Mouse (Mus musculus): Measurements from ENCODE around the gene Gm11127.
"Not testable (repeated sequence)": the region's sequence is repeated elsewhere in the genome, so short reads cannot be mapped to it uniquely, and the experiment has no call there.

Gm11127 gene

GRCm38 (mm10) chr17:36058362-36058761 lies at the start of gene Gm11127:
Gene Gm11127 (minus strand): TSS chr17:36058371.
- DNase-seq, result not testable (repeated sequence)

- DNase-seq, result not testable (repeated sequence)
These were observed 43.9 kb upstream of the Gm11127 start for GRCm38 (mm10) chr17:36102091-36102490.

DNA sequence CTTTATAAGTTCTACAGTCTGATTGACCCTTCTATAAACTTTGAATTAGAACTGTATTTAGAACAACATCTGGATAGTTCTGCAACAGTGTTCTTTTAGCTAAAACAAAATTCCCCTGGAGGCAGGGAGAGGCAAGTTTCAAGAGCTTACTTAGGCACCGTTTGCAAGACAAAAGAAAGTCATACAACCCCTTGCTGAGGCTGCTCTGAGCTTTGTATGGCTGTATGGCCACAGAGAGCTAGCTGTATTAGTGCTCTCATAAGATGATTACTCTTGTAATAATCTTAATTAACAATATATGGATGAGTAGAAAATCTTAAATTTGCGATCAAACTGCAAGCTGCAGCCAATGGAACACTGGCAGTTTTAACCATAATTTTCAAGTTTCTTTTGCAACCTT lies 41.4 kb upstream of the Gm11127 start:
- not testable (repeated sequence) for DNase-seq

DNA sequence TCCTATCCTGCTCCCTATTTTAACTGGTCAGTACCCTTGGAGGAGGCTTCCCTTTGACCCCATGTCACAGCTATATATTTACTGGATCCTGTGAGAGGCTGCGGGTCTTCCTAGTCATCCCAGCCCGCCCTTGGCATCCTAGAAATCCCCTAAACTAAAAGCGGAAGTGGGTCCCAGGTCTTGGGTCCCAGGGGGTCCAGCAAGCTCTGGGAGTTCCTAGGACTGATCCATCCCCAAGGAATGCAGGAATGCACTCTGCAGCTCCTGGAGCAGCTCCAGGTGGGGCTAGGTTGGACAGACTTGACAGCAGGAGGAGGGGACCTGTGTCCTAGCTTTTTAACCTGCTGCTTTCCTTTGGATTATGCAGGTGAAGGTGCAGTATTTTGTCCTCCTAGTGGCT lies 35.8 kb upstream of the Gm11127 start:
- DNase-seq, result no peak

- DNase-seq, result not testable (repeated sequence)
These were observed 34.3 kb upstream of the Gm11127 start for GRCm38 (mm10) chr17:36092520-36092919.

DNA sequence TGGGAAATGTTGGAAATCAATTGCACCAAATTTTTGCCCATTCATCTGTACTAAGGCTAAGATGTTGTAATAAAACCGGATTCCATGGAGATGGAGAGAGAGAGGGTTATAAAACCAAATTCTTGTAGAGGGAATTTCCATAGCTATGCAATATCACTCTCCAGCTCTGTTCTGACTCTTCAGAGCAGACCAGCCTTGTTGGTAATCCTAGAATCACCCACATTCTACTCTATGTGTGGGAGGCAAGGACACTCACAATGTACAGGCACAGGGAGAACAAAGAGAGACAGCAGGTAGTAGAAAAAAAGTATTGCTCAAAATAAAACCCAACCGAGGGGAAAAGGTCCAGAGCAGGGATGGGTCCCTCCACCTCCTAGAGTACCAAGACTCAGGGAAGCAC lies 33.8 kb upstream of the Gm11127 start:
- DNase-seq, result not testable (repeated sequence)

GRCm38 (mm10) chr17:36085976-36086375 lies 27.8 kb upstream of the Gm11127 start:
- not testable (repeated sequence) for DNase-seq

- no peak for DNase-seq
These were observed 25.8 kb upstream of the Gm11127 start for GRCm38 (mm10) chr17:36083870-36084451.

GRCm38 (mm10) chr17:36083266-36083869 lies 25.2 kb upstream of the Gm11127 start:
- DNase-seq, result no peak

DNA sequence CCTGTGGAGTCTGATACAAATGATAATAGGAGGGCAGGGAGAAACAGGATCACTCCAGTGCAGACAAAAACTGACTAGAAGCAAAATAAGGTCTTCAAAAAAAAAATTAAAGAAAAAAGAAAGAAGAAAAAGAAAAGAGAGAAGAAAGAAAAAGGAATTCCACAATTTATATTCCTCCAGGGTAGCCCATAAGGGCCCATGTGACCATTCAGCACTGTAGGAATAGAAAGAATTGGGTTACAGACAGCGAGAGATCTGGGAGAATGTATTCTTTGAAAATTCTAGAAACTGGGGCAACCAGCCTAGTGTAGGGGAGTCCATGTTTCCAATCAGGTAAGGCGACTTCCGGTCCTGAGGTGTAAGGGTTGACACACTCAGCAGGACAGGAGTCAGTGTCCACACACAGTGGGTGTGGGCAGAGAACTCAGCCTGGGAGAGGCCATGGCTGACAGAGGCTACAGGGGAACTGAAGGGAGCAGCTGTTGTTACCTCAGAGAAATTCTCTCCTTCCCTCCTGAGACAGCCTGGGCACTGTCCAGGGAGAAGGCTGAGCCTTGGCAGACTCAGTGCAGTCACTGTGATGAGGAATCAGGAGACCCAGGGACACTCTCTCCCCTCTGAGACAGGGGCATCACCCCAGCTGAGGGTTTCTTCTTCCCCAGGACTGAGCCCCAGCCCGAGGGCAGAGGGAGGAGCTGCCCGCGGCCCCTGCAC lies 24.5 kb upstream of the Gm11127 start:
- not testable (repeated sequence) for DNase-seq

DNA sequence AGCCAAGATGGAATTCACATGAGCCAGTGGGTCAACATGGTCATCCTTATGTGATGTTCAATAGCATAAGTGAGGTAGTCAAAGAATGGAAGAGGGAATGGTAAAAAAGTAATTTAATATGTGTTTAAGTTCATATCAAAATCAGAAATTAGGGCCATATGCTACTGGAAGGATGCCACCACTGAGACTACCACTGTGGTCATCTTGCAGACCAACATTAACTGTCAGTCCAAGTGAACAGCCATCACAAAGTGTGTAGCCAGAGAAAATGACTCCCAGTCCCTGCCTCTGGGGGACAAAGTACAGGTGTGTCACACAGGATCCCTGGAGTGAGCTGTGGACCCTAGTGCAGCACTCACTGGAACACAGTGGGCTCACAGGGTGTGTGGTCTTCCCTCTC lies 23.7 kb upstream of the Gm11127 start:
- not testable (repeated sequence) for DNase-seq

DNA sequence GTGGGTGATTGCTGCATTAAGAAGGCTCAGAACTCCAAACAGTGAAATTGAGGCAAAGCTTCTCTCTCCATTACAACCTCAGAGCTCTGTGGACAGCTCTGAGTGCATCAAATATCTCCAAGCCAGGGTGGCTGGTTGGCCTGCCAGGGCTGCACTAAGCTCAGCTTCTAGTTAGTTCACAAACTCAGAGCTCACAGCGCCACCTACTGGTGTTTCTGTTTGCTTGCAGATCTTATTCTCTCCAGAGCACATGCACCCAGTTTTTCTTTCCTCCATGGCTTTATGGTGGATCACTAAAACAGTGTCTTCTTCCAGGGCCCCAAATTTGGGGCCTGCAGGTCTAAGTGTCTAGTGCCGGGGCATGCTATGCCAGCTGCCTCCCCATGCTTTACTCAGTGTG lies 2.7 kb upstream of the Gm11127 start:
- DNase-seq, result peak; percentile 62

GRCm38 (mm10) chr17:36057927-36058326 lies 244 bp downstream of the Gm11127 start:
- not testable (repeated sequence) for DNase-seq

- no peak for DNase-seq
These were observed 14.9 kb downstream of the Gm11127 start for GRCm38 (mm10) chr17:36043286-36043685.

GRCm38 (mm10) chr17:36042610-36043169 lies 15.5 kb downstream of the Gm11127 start, which contains the start of the genes H2-T22 and Gm6034:
Gene H2-T22 (minus strand): TSS chr17:36042747.
Gene Gm6034 (plus strand): TSS chr17:36042961.
- peak; percentile 62 for DNase-seq

- not testable (repeated sequence) for DNase-seq
These were observed 16.1 kb downstream of the Gm11127 start for GRCm38 (mm10) chr17:36042055-36042454.

- not testable (repeated sequence) for DNase-seq
These were observed 17.6 kb downstream of the Gm11127 start for GRCm38 (mm10) chr17:36040604-36041003.

DNA sequence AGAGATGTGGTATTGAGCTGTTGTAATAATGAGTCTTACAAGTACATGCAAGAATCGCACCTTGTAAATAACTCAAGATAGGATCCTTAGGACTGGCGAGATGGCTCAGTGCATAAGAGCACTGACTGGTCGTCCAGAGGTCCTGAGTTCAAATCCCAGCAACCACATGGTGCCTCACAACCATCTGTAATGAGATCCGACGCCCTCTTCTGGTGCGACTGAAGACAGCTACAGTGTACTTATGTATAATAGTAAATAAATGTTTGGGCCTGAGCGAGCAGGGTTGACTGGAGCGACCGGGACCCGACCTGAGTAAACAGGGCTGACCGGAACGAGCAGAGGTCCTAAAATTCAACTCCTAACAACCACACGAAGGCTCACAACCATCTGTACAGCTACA lies 22.0 kb downstream of the Gm11127 start:
- DNase-seq, result not testable (repeated sequence)

DNA sequence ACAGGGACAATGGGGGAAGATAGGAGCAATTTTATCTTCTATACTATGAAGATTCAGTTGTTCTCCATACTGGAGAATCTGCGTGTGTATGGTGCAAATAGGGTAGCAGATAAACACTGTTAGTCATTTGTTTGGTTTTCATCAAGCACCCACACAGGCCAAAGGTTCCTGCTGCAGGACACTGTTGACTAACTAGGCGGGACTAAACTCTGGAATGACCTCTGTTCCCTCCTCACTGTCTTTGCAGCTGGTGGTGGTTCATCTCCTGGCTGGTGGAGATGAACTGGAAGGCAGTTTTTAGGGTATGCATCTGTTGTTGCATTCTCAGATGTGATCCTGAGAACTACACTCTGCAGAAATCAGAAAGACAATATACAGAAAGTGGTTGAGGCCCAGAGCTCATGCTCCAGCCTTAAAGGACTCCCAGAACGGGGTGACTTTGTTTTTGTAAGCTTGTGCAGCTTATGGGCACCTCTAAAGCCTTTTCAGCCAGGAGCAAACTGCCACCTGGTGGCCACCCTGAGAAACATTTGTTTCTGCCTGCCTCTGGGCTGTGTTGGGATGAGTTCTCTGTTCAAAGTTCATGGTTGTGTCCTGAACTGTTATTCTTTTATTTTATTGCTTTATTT lies 23.0 kb downstream of the Gm11127 start:
- DNase-seq, result peak; percentile 49

DNA sequence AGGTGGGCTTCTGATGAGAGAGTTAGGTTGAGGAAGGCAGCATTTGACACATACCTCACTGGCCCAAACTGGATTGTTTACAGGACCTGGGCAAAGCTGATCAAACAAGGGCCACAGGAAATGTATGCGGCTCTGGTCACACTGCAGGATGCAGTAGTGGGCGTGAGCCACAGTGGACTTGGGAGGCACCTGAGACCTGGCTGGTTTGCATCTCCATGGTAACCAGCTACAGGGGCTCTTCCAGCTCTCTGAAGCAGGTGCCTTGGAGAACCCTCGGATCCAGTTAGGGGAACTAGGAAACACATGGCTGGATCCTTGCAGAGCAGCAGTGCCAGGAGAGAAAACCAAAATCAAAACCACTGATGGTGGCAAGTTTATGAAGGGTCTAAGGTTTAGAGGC lies 23.6 kb downstream of the Gm11127 start:
- DNase-seq, result not testable (repeated sequence)

DNA sequence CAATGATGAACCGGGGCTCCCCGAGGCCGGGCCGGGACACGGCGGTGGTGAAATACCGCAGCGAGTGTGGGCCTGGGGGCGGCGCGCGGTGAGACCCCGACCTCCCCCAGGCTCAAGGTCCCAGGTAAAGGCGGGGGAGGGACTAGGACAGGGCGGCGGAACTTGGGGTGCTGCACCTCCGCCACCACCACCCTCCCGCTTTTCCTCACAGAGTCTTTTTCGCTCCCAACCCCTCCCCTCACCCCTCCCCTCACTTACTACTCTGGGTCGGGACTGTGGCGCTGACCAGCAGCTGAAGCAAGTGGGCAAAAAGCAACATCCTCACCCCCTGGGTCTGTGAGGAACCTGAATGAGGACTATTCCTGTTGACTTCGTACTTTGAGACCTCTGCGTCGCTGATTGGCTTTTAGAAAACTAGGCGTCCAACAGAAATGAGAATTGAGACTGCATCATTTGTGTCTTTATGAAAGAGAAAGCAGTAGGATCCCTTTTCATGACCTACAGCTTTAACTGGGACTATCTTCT lies 25.8 kb downstream of the Gm11127 start, which contains the start of gene H2-T23:
Gene H2-T23, minus strand, starts transcription at position 505 of the 525 bp plus-strand sequence.
- DNase-seq, result not testable (repeated sequence)

DNA sequence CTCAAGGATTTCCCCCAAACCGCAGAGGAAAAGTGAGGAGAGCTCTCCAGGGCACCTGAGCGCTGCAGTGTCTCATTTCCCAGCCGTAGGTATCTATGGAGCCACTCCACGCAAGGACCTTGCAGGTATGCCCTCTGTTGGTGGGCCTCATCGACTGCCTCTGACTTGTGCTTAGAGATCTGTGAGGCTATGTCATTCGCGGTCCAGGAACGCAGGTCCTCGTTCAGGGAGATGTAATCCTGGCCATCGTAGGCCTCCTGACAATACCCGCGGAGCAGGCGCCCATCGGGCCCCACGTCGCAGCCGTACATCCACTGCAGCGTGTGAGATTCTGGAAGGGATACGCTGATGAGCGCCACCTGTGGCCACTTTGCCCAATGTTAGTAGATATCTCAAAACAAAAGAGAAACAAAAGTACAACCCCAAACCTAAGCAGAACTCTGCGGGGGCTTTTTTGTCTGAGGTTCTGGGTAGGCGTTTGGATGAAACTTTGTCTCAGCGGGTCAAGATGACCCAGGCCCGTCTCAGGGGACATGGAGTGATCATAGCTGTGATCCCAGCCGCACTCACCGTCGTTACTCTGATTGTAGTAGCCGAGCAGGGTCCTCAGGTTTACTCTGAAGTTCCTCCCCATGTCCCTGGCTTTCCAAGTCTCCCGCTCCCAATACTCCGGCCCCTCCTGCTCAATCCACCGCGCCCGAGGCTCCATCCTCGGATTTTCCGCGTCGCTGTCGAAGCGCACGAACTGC lies 26.4 kb downstream of the Gm11127 start:
- DNase-seq, result peak; percentile 44
